Mouse (Mus musculus) megakaryocyte, adult 5-6 weeks (primary cell): Measurements from ENCODE around the gene Clcn3. TPM values are rescaled to one million over a fixed set of nuclear protein-coding genes. Genes with fewer than 3 reads are reported as not detected.
A peak's percentile ranks its signal among the peaks of the same experiment; 100 is the strongest.

Source experiments
- ATAC-seq: 2 replicates; pipeline ENCODE4 v1.8.0; 2016; ENCODE audit warnings: mild to moderate bottlenecking, inconsistent platforms; ENCODE audit not compliant: poor library complexity, severe bottlenecking
- total RNA-seq, 2 experiments: library from RNA; stranded (forward) in 1 of 2; stranded (reverse) in 1 of 2; fragments of 153-499, 151-499 nt in 1 of 2; fragments of 221-1000, 200-1000 nt in 1 of 2; gene quantifications; 2 replicates each; pipeline versions ENCODE4 v1.2.3 to v1.2.4; 2015 to 2017

Gene Clcn3
- total RNA-seq, 2 experiments from 2014 or later: 17.9 to 21.1 TPM

DNA sequence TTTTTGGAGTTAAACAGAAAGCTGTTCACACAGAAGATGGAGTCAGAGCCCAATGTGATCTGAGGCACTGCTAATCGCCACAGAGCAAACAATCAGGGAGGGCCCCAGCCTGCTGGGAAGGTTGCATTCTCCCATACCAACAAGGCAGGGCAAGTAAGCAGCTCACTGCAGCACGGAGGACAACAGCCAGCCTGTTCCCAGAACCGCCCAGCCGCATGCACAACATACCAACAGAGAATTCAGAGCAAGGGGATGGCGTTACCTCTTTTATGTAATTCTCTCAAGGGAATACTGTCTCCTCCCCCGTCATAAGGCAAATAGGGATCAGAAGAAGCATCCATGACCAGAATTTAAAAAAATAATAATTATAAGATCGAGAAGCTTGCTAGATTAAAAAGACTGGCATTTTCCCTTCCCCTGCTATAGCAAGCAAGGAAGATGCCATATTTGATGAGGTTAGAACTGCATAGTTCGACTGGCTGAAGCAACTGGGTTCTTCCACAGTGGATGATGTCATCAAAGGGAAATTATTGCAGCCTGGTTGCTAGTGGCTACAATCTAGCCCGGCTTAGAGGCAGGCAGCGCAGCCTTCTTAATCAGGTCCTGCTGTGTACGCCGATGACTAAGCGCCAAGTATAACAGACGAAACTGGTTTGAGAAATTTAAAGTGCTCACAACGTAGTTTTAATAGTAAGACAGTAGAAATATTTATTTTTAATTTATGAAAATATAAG is 28.7 kb downstream of the Clcn3 start:
- ATAC-seq: peak; percentile 81

DNA sequence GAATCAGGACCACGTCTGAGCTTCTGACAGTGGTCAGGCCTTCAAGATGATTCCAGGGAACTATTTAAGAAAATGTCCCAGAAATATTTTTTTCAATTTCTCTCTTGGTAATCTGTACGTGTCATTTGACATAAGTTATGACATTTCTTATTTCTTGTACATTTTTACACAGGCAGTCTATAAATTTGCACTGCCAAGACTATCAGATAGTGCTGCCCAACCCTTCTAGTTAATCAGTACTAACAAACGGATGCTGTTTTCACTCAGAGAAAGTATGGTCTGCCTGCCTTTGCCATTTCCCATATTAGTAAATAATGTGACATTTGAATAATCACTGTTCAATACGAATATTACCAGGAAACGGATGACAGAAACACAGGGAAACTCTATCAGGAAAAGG is 30.3 kb downstream of the Clcn3 start:
- ATAC-seq: no peak

DNA sequence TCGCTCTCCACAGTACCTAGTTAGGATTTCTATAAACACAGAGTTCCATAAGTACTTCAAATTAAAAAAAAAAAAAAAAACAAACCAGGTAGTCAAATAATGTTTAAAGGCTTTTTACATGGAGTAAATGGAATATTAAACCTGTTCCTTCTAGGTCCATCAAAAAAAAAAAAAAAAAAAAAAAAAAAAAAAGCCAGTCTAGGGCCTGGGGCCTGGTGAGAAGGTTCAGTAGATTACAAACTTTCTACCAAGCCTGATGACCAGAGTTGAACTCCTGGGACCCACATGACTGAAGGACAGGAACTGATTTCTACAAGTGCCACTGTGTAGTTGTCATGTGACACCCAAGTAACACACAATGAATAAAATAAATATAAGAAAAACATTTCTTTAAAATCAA is 31.3 kb downstream of the Clcn3 start:
- ATAC-seq: no peak

DNA sequence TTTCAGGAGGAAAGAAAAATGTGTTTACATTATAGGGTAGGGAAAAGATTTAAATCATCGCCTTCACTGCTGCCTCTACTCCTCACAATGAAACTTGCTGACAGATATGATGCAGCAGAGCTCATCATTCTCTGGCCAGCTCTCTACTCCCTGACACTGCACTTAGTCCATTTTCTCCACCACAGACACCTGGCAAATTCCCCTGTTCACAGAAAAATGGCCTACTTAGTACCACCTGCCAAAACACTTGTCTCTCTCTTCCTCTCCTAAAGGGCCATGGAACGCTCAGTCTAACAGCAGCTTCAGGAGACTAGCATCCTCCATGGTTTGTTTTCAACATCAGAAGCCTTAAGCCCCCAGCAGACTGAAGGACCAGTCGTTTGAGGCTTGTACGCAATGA is 31.8 kb downstream of the Clcn3 start:
- ATAC-seq: no peak

DNA sequence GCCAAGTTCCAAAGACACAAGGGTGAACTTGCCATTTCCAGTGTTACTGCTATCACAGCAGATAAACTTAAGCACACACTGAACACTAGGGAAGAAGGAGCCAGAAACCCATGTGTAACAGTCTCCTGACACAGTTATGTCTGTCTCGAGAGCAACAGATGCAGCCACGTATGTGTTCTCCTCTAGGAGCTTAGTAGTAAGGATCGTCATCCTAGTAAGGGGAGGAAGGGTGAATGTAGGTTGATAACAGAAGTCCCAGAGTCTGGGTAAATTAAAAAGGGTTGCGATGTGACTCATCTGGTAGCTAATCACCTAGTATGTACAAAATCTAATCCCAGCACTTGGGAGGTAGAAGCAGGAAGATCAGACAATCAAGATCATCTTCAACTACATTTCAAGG is 33.2 kb downstream of the Clcn3 start:
- no peak for ATAC-seq

DNA sequence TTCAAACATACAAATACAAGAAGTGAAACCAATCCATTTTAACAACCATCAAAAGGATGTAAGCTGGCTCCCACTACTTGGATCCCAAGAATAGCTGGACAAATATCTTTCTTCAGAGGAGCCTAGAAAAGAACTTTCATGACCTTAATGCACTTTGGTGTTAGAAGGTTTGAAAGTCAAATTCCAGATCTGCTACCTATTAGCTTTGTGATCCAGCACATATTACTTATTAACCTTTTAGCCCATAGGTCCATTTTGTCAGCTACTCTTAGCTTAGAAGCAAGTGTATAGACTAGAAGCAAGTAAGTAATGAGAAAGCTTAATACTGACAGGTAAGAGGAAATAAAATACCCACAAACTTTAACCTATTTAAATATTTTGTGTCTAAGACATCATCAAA is 35.6 kb downstream of the Clcn3 start:
- ATAC-seq: no peak

DNA sequence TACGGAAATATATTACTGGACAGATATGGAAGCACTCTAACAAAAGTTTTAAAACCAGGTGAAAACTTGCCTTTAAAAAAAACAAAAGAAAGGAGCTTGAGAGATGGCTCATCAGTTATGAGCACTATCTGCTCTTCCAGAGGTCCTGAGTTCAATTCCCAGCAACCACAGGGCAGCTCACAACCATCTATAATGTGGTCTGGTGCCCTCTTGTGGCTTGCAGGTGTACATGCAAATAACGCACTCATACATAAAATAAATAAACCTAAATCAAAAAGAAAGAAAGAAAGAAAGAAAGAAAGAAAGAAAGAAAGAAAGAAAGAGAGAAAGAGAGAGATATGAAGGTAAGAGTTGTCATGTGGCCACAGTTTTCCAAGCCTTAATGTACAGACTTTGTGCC is 40.2 kb downstream of the Clcn3 start:
- ATAC-seq: no peak

DNA sequence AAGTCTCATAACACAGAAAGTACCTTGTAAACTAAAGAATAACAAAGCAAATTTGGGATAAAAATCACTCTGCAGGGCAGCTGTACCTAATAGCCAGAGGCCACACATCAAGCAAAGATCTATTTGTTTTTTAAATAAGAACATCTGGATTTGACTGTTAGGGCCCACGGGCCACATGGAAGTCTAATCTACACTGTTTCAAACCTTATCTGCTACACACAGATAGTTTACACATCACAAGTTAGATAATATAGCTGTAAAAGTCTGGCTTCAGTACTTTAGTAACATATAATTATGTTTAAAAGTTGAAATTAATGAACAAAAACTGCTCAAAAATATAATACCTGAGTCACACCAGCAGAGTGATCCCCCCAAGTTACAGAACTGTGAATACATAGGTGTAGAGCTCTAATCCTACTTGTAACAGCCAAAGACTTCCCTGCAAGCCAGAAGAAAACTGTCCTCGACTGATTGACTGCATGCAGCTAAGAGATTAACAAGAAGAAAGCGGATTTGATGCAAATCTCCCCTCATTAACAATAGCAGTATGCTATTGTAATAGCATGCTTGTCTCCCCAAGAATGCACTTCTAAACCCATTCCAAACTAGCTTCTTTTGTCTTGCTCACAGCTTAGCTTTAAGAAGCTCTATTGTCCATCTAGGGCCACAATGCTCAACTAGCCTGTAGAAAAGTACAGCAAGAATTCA is 44.2 kb downstream of the Clcn3 start:
- ATAC-seq: no peak

DNA sequence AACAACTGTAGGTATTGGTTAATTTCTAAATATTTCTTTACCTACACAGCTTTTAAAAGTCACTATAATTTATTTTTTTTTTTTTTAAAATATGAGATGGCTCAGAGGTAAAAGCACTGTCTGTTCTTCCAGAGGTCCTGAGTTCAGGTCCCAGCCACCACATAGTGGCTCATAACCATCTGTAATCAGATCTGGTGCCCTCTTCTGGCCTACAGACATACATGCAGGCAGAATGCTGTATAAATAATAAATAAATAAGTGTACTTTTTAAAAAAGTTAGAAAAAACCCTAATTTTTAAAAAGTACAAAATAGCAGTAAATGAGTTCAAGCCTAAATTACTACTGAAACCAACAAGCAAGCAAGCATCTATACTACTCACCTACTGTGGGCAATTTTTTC is 49.5 kb downstream of the Clcn3 start:
- no peak for ATAC-seq

DNA sequence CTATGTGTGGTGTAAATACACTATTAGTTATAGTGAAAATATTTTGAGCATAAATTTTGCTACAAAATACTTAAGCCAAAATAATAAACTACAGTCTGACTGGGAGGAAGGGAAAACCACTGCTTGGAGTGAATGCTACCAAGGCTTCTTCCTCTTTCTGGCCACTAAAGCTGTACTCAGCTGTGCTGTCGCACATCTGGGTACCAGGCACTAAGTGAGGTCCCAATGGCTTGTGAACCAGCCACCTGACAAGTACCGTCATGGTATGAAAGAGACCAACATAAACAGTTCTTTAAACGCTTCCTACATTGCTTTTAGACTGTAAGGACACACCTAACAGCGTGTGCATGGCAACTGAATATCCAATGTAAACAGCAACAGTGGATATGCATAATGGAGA is 62.9 kb downstream of the Clcn3 start:
- peak; percentile 54; the same call in 1 of the 2 replicates for ATAC-seq

DNA sequence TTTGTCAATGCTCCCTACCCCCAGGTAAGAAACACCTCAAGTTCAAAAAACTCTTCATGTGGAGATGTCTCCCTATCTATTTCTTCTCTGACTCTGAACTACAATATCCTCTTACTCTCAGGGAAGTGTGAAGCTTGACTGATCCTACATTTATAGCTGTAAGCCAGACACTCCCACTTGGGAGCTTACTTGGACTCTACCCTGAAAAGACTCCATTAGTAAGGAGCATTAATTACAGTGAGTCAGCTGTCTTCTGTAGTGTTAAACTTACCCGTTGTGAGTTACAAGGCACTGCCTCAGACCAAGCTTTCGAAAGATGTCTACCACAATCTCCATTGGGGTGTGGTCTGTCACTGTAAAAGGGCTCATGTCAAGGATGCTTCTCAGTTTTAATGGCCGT is 64.0 kb downstream of the Clcn3 start:
- no peak for ATAC-seq

DNA sequence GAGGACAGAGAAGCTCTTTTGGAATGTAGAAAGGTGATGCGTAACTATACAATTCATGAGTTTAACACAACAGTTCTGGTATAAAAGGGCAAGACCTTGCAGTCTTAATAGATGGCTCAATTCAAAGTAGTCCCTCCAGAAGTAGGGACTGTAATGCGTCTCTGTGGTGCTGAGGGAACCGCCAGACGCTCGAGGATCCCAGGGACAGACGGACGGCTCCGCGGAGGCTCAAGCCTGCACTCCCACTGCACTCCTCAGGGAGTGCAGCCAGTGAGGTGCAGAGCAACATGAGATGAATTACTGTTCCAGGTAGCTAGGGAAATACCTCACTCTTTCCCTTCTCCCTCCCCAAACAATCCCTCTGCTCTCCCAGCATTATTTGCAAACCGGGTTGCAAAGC is 70.5 kb downstream of the Clcn3 start:
- no peak for ATAC-seq

DNA sequence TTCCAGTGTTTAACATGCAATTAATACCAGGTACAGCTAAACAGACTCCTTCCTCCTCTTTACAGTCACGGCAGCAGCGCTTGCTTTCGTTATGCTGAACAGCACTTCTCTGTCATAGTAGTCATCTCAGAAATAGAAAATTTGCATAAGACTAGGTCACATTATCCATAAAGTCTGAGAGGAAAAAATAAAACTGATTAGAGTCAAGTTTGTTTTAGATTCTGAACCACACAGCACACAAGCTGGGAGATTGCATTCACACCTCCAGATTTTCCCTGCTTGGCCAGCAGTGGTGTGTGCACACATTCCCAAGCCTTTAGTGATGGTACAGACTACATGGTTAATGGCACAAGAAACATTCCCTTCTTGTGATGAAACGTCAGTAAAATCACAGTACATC is 71.0 kb downstream of the Clcn3 start:
- ATAC-seq: no peak

DNA sequence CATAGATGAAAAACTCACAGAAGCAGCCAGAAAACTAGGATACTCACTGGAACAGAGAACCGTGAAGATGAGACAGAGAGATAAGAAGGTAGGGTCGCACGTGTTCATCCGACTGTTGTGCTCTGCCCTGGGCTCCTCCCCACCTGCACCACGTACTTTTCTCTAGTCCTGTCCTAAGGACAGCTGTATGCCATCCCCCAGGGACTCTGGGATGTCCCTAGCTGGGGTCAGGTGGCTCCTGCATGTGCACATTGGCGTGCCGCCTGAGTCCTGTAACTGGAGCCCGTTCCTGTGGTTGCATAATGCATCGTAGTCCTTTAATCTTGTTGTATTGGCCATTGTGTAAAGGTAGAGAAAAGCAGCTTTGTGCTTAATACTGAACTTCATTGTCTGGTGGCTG is 83.0 kb downstream of the Clcn3 start:
- ATAC-seq: no peak

DNA sequence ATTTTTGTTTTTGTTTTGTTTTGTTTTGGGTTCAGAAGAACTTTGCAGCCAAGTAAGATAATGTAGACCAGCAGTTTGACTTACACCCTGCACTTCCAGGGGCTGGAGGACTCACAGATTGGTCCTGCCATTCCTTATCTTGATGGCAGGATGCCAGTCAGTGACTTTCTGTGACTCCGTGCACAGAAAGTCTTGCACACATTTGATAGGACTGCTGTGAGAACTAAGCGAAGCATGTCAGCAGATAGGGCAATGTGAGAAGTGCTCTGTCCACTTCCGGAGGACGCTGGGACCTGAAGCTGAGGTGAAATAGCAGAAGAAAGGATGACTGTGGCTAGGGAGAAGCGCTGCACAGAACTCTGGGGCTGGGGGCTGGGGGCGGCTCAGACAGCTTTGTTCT is 87.2 kb downstream of the Clcn3 start:
- peak; percentile 27; the same call in 1 of the 2 replicates for ATAC-seq

DNA sequence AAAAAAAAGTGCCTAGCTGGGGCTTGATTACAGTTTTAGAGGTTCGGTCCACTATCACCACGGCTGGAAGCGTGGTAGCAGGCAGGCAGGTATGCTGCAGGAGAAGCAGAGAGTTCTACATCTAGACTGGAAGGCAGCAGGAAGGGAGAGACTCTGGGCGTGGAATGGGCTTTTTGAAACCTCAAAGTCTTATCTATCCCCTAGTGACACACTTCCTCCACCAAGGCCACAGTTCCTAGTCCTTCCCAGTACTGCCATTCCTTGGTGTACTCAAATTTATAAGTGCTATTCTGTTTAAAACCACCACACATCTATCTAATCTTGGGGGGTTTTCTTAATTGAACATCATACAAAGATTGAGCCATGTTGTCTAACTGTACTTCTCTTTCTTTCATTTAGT is 91.3 kb downstream of the Clcn3 start:
- ATAC-seq: no peak

DNA sequence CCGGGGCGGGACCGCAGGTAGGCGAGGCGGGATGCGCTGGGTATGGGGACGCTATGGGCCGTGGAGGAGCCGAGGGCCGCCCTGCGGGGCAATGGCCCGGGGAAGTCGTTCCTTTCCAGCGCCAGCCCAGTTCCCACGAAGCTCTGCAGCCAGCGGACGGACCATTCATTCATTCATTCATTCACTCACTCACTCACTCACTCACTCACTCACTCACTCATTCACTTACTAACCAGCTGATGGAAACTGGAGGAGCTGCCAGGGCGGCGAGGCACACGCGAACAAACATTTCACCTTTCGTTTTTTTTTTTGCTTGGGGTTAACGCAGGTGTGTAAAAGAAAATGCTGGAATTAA is 92.6 kb downstream of the Clcn3 start:
- no peak for ATAC-seq

DNA sequence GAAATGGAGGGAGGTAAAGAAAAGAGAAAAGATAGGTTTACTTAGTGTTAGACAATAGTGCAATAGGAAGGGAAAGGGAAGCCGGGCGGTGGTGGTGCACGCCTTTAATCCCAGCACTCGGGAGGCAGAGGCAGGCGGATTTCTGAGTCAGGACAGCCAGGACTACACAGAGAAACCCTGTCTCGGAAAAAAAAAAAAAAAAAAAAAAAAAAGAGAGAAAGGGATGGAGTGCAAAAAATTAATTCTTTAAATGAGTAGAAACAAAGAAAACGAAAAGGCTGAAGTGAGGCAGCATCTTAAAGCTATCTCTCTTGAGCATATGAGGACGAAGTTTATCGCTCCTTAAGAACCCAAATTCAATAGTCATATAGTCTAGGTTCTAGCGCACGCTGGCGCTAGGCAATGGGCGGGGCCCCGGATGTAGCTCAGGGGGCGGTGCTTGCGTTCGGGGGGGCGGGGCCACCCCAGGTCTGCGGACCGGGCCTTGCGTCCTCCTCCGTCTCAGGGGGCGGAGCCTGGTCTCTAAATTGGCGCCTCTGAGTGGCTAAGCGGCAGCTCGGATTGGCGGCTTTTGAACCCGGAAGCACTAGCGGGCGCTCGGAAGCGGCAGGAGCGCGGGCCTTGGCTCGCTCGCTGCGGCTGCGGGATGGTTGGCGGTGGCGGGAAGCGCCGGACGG is 93.1 kb downstream of the Clcn3 start, which contains the start of gene Hpf1:
Hpf1 (plus strand) TSS at position 576 of the 677 bp plus-strand sequence.
- peak; percentile 98 for ATAC-seq

DNA sequence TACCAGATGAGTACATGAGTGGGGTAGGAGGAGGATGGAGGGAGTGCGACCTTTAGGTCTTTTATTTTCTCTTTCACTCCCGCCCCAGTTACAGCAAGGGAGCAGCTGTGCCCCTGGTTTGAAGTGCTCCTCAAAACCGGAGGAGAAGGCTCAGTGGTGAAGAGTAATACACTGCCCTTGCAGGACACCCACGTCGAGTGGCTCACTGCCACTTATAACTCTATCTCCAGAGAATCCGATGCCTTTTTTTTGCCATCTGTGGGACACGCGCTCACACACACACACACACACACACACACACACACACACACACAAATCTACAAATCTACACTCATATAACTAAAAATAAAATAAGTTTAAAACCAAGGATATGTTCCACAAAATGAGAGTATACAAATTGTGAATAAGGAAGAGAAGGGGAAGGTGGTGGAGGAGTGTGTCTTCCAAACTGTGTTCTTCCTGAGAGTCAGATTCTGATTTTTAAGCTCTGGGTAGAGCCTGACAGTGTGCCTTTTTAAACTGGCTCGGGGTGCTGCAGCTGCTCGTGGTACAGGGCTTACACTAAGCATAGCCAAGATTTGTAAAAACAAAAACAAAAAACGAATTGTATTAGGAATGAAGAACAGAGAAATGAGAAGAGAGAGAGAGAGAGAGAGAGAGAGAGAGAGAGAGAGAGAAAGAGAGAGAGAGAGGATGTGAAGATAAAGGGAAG is 93.8 kb downstream of the Clcn3 start:
- ATAC-seq: no peak

DNA sequence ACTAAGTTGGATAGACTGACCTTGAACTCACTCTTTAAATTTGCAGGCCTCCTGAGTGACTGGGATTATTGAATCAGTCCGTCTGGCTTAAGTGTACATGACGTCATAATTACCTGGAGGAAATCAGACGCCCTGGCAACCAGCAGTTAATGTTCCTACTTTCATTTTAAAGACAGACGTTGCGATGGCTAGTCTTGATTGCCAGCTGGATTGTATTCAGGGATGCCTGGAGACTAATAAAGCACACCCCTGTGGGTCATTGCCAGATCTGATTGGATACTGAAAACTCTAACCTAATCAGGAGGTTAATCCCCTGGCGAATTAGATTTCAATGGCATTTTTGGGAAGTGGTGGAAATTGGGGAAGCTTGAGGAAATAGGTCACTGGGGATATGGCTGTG is 96.4 kb downstream of the Clcn3 start:
- ATAC-seq: no peak

DNA sequence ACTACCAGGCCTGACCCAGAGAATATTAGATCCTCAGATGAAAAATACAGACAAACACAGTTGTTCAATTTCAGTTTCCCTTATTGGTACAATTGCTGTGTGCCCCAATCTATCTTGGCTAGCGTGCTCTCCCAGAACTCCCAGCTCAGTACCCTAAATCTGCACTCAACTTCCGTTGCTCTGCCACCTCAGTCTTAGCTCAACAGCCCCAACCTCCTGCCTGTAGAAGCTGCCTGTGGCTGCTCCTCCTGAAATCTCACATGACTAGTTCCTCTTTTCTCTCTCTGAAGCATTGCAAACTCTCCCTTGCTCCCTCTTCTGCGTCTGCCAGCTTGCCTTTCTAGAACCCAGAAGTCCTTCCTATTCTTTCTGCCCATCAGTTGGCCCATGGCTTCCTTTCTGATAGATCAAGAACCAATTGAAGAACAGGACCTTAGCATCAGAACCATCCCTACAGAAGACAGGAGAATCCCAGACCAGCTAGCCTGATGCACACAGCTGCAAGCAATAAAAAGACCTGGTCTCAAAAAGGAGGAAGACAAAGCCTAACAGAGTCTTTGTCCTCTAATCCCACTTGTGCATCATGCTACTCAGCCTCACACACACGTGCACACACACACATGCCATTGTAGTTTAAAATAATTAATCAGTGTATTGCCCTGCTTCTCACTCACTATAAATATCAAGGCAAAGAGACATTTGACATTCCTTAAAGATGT is 99.5 kb downstream of the Clcn3 start:
- peak; percentile 93 for ATAC-seq
